Mouse (Mus musculus): ENCODE results near the gene Mt2. TPM values are rescaled to one million over a fixed set of nuclear protein-coding genes. Genes with fewer than 3 reads are reported as not detected.

Gene Mt2
- polyA plus RNA-seq, 1 experiment from 2014 or later, result 21.4 TPM

- Histone ChIP-seq H3K9ac (no peak overlapping the region), H3K27ac (replicated peaks) (no peak overlapping the region), H3K4me2 (no peak overlapping the region), H3K36me3 (no peaks in the 10 kb centered on the region), H3K4me3 (no peak overlapping the region), H3K9me3 (no peaks in the 10 kb centered on the region), H3K27me3 (no peaks in the 10 kb centered on the region), H3K4me1 (replicated peaks) (peaks cover 4% of the 10 kb centered on the region)
- no peak for ATAC-seq (ENCODE audit: low FRiP score, low read depth)
- WGBS, result 71% methylated on average over 6 of the region's 6 CpGs
These were observed 37.2 kb downstream of the Mt2 start for GRCm38 (mm10) chr8:94209639-94210038.

DNA sequence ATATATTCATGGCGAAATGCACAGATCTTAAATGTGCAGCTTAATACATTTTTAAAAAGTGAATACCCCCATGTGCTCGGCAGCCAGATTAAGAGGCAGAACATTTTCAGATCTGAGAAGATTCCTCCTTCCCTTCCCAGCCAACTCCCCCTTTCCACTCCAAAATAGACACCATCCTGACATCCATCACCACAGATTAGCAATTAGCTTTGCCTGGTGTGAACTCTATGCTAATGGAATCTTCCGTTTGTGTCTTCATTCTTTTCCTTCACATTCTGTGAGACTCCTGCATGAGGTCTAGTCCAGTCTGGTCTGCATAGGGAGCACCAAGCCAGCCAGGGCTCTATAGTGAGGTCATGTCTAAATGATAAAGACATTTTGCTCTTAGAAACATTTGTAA, 37.8 kb downstream of the Mt2 start:
- Histone ChIP-seq H3K36me3 (no peaks in the 10 kb centered on the region), H3K4me2 (no peak overlapping the region), H3K4me1 (replicated peaks) (peaks cover 8% of the 10 kb centered on the region), H3K4me3 (no peak overlapping the region), H3K27me3 (no peaks in the 10 kb centered on the region), H3K9ac (no peak overlapping the region), H3K27ac (replicated peaks) (no peak overlapping the region), H3K9me3 (no peaks in the 10 kb centered on the region)
- WGBS, result 60% methylated on average over 3 of the region's 3 CpGs
- no peak for ATAC-seq (ENCODE audit: low FRiP score, low read depth)

GRCm38 (mm10) chr8:94213819-94214218, 41.4 kb downstream of the Mt2 start:
- Histone ChIP-seq H3K36me3 (no peaks in the 10 kb centered on the region), H3K9ac (no peak overlapping the region), H3K9me3 (no peaks in the 10 kb centered on the region), H3K27ac (replicated peaks) (0 out of 2 replicates have a peak overlapping the region, but pooled peaks have one; percentile 16), H3K4me1 (replicated peaks) (peaks cover 25% of the 10 kb centered on the region), H3K4me2 (peak overlapping the region; percentile 80), H3K4me3 (peak overlapping the region; percentile 66), H3K27me3 (no peaks in the 10 kb centered on the region)
- ATAC-seq (ENCODE audit: low FRiP score, low read depth), result no peak
- WGBS, result 65% methylated on average over 6 of the region's 6 CpGs

DNA sequence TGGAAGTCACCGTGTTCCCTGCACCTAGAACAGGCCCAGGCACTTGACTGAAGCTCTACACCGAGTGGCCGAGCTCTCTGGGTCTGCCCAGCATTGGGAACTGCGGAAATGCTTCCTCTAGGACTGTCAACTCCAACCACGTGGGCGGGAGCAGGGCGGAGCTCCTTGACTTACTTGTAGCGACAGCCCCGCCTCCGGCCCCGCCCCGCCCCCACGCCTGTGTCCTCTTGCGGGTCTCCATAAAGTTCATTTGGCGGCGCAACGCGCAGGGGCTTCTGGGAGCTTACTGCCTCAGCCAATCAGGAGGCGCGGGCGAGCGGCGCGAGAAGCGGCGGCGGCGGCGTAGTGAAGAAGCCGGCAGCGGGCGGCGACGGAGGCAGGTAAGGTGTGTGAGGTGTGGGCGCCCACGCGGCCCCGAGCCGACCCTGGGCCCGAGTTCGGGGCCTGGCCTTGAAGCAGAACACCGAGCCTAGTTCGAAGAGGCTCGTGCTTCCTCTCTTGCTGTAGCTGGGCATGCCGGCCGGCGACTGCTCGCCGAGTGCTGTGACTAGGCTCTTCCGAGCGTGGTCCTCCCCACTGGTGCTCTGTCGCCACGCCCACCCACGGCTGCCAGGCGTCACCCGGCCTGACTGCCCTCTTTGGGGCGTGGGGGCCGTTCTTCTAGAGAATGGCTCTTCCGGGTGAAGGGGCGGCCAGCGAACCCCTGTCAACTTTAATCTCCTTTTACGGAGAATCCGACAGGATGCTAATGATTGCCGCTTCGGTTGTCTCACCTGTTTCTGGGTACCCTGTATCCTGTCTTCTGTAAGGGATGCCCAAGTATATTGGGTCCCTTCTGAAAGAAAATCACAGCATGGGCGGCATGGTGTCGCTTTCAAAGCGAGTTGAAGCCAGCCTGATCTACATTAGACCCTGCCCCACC, 42.0 kb downstream of the Mt2 start, which contains the start of gene Nup93:
Nup93 (plus strand) TSS at position 313 of the 922 bp plus-strand sequence.
- H3K4me1 ChIP-seq (replicated peaks), result peaks cover 25% of the 10 kb centered on the region
- H3K9me3 ChIP-seq, result no peaks in the 10 kb centered on the region
- peak within 1 kb of the TSS; percentile 80 for H3K4me2 ChIP-seq
- H3K4me3 ChIP-seq, result peak within 1 kb of the TSS; percentile 66
- H3K27ac ChIP-seq (replicated peaks), result peak within 1 kb of the TSS; percentile 78
- WGBS, result under 1% methylated on average over 68 of the region's 68 CpGs
- no peaks in the 10 kb centered on the region for H3K36me3 ChIP-seq
- H3K27me3 ChIP-seq, result no peaks in the 10 kb centered on the region
- peak within 1 kb of the TSS; percentile 51 for H3K9ac ChIP-seq
- peak; percentile 96 for ATAC-seq (ENCODE audit: low FRiP score, low read depth)

Other genes with a start within 250 kb of the Mt2 start
- 76.0 and 84.9 TPM in 2 replicates for gene Amfr, start 159.8 kb upstream of the Mt2 start, polyA plus RNA-seq (2015; fragmentation: Nextera tagmentation; extraction: Ambion mirVana)
- 78.5 and 90.5 TPM in 2 replicates for gene Nudt21, start 135.6 kb upstream of the Mt2 start, polyA plus RNA-seq (2015; fragmentation: Nextera tagmentation; extraction: Ambion mirVana)
- 15.0 and 15.8 TPM in 2 replicates for gene Ogfod1, start 135.5 kb upstream of the Mt2 start, polyA plus RNA-seq (2015; fragmentation: Nextera tagmentation; extraction: Ambion mirVana)
- 20.1 and 20.8 TPM in 2 replicates for gene Bbs2, start 73.7 kb upstream of the Mt2 start, polyA plus RNA-seq (2015; fragmentation: Nextera tagmentation; extraction: Ambion mirVana)
- gene Mt4, start 35.5 kb upstream of the Mt2 start, polyA plus RNA-seq (2015; fragmentation: Nextera tagmentation; extraction: Ambion mirVana), result not detected in 2 replicates
- gene Mt3, start 20.1 kb upstream of the Mt2 start, polyA plus RNA-seq (2015; fragmentation: Nextera tagmentation; extraction: Ambion mirVana), result 211 and 230 TPM in 2 replicates
- gene Mt1, start 6.4 kb downstream of the Mt2 start, polyA plus RNA-seq (2015; fragmentation: Nextera tagmentation; extraction: Ambion mirVana), result 89.2 and 96.5 TPM in 2 replicates
- gene Nup93, start 41.9 kb downstream of the Mt2 start, polyA plus RNA-seq (2015; fragmentation: Nextera tagmentation; extraction: Ambion mirVana), result 58.1 and 58.9 TPM in 2 replicates
- 0.08 and 0.14 TPM in 2 replicates for gene Slc12a3, start 156.5 kb downstream of the Mt2 start, polyA plus RNA-seq (2015; fragmentation: Nextera tagmentation; extraction: Ambion mirVana)
- 72.2 and 73.2 TPM in 2 replicates for gene Herpud1, start 213.8 kb downstream of the Mt2 start, polyA plus RNA-seq (2015; fragmentation: Nextera tagmentation; extraction: Ambion mirVana)

Data from hindbrain, embryonic 15.5 days (tissue).